Mouse (Mus musculus): ENCODE results near the gene Spn. TPM values are rescaled to one million over a fixed set of nuclear protein-coding genes. Genes with fewer than 3 reads are reported as not detected.

The Spn gene
- polyA plus RNA-seq, 2 experiments = 7.9 to 10.8 TPM

DNA sequence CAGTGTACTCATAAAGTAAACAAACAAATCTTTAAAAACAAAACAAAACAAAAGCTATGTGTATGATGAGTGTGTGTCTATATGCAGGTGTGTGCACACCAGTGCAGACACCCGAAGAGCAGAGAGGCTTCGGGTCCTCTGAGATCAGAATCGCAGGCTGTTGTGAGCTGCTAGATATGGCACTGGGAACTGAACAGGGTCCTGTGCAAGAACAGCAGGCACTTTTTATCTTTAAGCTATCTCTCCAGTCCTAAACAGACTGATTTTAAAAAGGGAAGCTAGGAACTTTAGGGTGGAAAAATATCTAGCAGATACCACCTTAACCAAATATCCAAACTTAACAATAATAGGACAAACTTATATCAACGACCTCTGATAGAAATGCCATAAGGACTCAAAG, 5.0 kb upstream of the Spn start:
- Histone ChIP-seq H3K4me1 (replicated peaks; ENCODE audit: control insufficient read depth in 2 of 2, insufficient read depth in 2 of 2, low read length in 1 of 2) (peaks cover 24 to 57% of the 10 kb centered on the region in 2 experiments), H3K36me3 (replicated peaks; ENCODE audit: control insufficient read depth, insufficient read depth, low read depth) (no peaks in the 10 kb centered on the region), H3K9ac (replicated peaks) (no peak overlapping the region), H3K27ac (no peak overlapping the region), H3K9me3 (ENCODE audit: control insufficient read depth, low read length) (no peaks in the 10 kb centered on the region), H3K4me3 (ENCODE audit: insufficient read depth in 1 of 2, low read depth in 2 of 2, low read length in 2 of 2) (no peak overlapping the region), H3K4me2 (ENCODE audit: low read depth) (no peak overlapping the region; the same call in 1 of the 2 replicates), H3K27me3 (ENCODE audit: control insufficient read depth, insufficient read depth, low read length) (no peaks in the 10 kb centered on the region)
- TF ChIP-seq EP300 (IDR thresholded peaks at IDR 0.05; ENCODE audit: low read depth) = no peak
- no peak for TF ChIP-seq CTCF (IDR thresholded peaks at IDR 0.05; ENCODE audit: low read depth)
- DNase-seq (ENCODE audit: low read depth in 3 of 3, low spot score in 3 of 3) = no peak
- no peak for ATAC-seq (ENCODE audit: insufficient read depth)
- WGBS (ENCODE audit: insufficient replicate concordance) = 41% methylated on average over 4 of the region's 4 CpGs

DNA sequence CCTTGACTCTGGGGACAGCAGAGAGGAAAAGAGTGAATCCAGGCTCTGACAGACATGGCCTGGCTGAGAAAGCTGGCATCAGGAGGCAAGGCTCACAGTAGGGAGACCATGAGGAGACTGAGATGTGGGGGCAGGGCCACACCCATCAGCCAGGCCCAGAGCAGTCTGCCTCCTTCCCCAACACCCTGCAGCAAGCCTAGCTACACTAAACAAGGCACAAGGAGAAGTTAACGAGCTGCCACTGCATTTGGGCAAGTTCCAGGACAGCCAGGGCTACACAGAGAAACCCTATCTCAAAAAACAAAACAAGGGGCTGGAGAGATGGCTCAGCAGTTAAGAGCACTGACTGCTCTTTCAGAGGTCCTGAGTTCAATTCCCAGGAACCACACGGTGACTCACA, 4.6 kb upstream of the Spn start:
- no peak for DNase-seq (ENCODE audit: low read depth in 3 of 3, low spot score in 3 of 3)
- Histone ChIP-seq H3K4me2 (ENCODE audit: low read depth) (no peak overlapping the region; the same call in 1 of the 2 replicates), H3K4me1 (replicated peaks; ENCODE audit: control insufficient read depth in 2 of 2, insufficient read depth in 2 of 2, low read length in 1 of 2) (peaks cover 28 to 60% of the 10 kb centered on the region in 2 experiments), H3K36me3 (replicated peaks; ENCODE audit: control insufficient read depth, insufficient read depth, low read depth) (no peaks in the 10 kb centered on the region), H3K4me3 (ENCODE audit: insufficient read depth in 1 of 2, low read depth in 2 of 2, low read length in 2 of 2) (no peak overlapping the region), H3K27me3 (ENCODE audit: control insufficient read depth, insufficient read depth, low read length) (no peaks in the 10 kb centered on the region), H3K27ac (peak overlapping the region; percentile 17), H3K9ac (replicated peaks) (no peak overlapping the region), H3K9me3 (ENCODE audit: control insufficient read depth, low read length) (no peaks in the 10 kb centered on the region)
- WGBS (ENCODE audit: insufficient replicate concordance) = 23% methylated on average over 2 of the region's 2 CpGs
- no peak for ATAC-seq (ENCODE audit: insufficient read depth)
- TF ChIP-seq EP300 (IDR thresholded peaks at IDR 0.05; ENCODE audit: low read depth) (no peak), CTCF (IDR thresholded peaks at IDR 0.05; ENCODE audit: low read depth) (no peak)

DNA sequence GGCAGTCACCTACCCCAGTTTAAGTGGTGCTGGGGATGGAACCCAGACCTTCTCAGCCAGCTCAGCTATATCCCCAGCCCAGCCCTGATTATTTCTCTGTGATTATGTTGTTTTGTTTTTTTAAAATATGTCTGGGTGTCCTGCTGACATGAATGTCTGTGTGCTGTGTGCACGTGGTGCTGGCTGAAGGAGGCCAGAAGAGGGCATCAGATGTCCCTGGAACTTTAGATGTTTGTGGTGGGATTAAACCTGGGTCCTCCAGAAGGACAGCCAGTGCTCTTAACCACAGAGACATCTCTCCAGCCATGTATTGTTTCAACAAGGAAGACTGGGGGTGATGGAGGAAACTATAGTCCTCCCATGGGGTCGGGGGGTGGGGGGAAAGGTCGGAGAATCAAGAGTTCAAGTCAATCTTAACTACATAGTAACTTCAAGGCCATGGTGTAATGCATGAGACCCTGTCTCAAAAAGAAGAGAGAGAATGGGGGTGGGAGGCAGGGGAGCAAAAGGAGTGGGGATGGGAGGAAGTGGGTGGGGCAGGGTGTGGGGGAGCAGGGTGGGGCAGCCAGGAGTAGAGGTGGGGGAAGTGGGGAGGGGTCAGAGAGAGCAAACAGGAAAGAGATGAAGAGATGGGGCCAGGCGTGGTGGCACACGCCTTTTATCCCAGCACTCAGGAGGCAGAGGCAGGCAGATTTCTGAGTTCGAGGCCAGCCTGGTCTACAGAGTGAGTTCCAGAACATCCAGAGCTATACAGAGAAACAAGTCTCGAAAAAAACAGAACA, 3.2 kb upstream of the Spn start:
- WGBS (ENCODE audit: insufficient replicate concordance) = 31% methylated on average over 7 of the region's 7 CpGs
- no peak overlapping the region for H3K9ac ChIP-seq (replicated peaks)
- H3K4me3 ChIP-seq (ENCODE audit: insufficient read depth in 1 of 2, low read depth in 2 of 2, low read length in 2 of 2) = no peak overlapping the region
- no peaks in the 10 kb centered on the region for H3K9me3 ChIP-seq (ENCODE audit: control insufficient read depth, low read length)
- H3K27me3 ChIP-seq (ENCODE audit: control insufficient read depth, insufficient read depth, low read length) = no peaks in the 10 kb centered on the region
- no peaks in the 10 kb centered on the region for H3K36me3 ChIP-seq (replicated peaks; ENCODE audit: control insufficient read depth, insufficient read depth, low read depth)
- TF ChIP-seq EP300 (IDR thresholded peaks at IDR 0.05; ENCODE audit: low read depth) (no peak), CTCF (IDR thresholded peaks at IDR 0.05; ENCODE audit: low read depth) (peak; percentile 59)
- ATAC-seq (ENCODE audit: insufficient read depth) = no peak
- no peak overlapping the region for H3K4me2 ChIP-seq (ENCODE audit: low read depth)
- H3K27ac ChIP-seq = peak overlapping the region; percentile 48
- DNase-seq (ENCODE audit: low read depth in 3 of 3, low spot score in 3 of 3) = no peak
- peaks cover 28 to 61% of the 10 kb centered on the region in 2 experiments for H3K4me1 ChIP-seq (replicated peaks; ENCODE audit: control insufficient read depth in 2 of 2, insufficient read depth in 2 of 2, low read length in 1 of 2)

DNA sequence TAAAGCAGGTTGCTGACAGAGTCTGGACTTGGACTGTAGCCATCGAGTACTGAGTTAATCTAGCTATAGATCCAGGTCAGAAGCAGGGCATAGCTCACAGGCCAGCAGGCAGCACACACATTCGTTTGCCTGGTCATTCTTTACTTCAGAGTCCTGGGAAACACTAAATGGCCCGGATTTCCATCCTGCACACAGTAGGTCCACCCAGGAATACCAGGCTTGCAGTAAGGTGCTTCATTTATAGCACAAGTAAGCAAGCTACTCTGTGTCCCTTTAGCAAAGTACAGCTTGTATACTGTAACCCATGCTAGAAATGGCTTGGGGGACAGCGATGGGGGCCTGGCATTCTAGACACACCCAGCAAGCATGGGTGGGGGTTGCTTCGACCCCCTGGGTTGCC, 1.9 kb upstream of the Spn start:
- H3K4me2 ChIP-seq (ENCODE audit: low read depth) = peak overlapping the region; percentile 59
- peak overlapping the region in 1 of 2 experiments; percentile 10; a peak in 1 of 4 replicates for H3K4me3 ChIP-seq (ENCODE audit: insufficient read depth in 1 of 2, low read depth in 2 of 2, low read length in 2 of 2)
- peak overlapping the region; percentile 40 for H3K9ac ChIP-seq (replicated peaks)
- peak; percentile 52; the same call in 1 of the 2 replicates for ATAC-seq (ENCODE audit: insufficient read depth)
- H3K27me3 ChIP-seq (ENCODE audit: control insufficient read depth, insufficient read depth, low read length) = no peaks in the 10 kb centered on the region
- peak overlapping the region; percentile 65 for H3K27ac ChIP-seq
- H3K9me3 ChIP-seq (ENCODE audit: control insufficient read depth, low read length) = no peaks in the 10 kb centered on the region
- H3K36me3 ChIP-seq (replicated peaks; ENCODE audit: control insufficient read depth, insufficient read depth, low read depth) = no peaks in the 10 kb centered on the region
- no peak for TF ChIP-seq EP300 (IDR thresholded peaks at IDR 0.05; ENCODE audit: low read depth)
- TF ChIP-seq CTCF (IDR thresholded peaks at IDR 0.05; ENCODE audit: low read depth) = no peak
- 10% methylated on average over 5 of the region's 5 CpGs for WGBS (ENCODE audit: insufficient replicate concordance)
- no peak for DNase-seq (ENCODE audit: low read depth in 3 of 3, low spot score in 3 of 3)
- H3K4me1 ChIP-seq (replicated peaks; ENCODE audit: control insufficient read depth in 2 of 2, insufficient read depth in 2 of 2, low read length in 1 of 2) = peaks cover 31 to 66% of the 10 kb centered on the region in 2 experiments

DNA sequence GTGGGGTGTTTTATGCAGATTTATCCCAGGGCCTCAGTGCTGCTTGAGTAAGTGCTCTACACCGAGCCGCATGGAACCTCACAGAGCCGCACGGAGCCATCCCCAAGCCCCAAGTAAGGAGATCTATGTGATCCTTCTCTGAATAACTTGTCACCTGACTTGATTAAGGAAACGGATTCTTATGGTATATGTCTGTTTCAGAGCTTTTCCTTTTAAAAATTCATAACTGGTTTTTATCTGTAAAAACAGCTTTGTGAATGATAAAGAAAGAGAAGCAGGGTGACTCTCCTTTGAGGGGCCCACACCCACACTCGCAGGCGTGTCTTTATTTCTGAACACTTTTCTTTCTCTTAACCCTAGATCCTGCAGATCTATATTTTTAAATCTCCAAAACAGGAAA, 1.5 kb upstream of the Spn start:
- no peaks in the 10 kb centered on the region for H3K36me3 ChIP-seq (replicated peaks; ENCODE audit: control insufficient read depth, insufficient read depth, low read depth)
- H3K4me2 ChIP-seq (ENCODE audit: low read depth) = peak overlapping the region; percentile 59
- TF ChIP-seq CTCF (IDR thresholded peaks at IDR 0.05; ENCODE audit: low read depth) (no peak), EP300 (IDR thresholded peaks at IDR 0.05; ENCODE audit: low read depth) (peak; percentile 70)
- no peaks in the 10 kb centered on the region for H3K27me3 ChIP-seq (ENCODE audit: control insufficient read depth, insufficient read depth, low read length)
- H3K9me3 ChIP-seq (ENCODE audit: control insufficient read depth, low read length) = no peaks in the 10 kb centered on the region
- WGBS (ENCODE audit: insufficient replicate concordance) = 19% methylated on average over 7 of the region's 7 CpGs
- ATAC-seq (ENCODE audit: insufficient read depth) (peak; percentile 68), DNase-seq (ENCODE audit: low read depth in 3 of 3, low spot score in 3 of 3) (peak; percentile 48 to 66 (median 49))
- H3K4me1 ChIP-seq (replicated peaks; ENCODE audit: control insufficient read depth in 2 of 2, insufficient read depth in 2 of 2, low read length in 1 of 2) = peaks cover 31 to 64% of the 10 kb centered on the region in 2 experiments
- peak overlapping the region in 1 of 2 experiments; percentile 10; a peak in 1 of 4 replicates for H3K4me3 ChIP-seq (ENCODE audit: insufficient read depth in 1 of 2, low read depth in 2 of 2, low read length in 2 of 2)
- peak overlapping the region; percentile 40 for H3K9ac ChIP-seq (replicated peaks)
- H3K27ac ChIP-seq = peak overlapping the region; percentile 65
